In the genomic region with DNA sequence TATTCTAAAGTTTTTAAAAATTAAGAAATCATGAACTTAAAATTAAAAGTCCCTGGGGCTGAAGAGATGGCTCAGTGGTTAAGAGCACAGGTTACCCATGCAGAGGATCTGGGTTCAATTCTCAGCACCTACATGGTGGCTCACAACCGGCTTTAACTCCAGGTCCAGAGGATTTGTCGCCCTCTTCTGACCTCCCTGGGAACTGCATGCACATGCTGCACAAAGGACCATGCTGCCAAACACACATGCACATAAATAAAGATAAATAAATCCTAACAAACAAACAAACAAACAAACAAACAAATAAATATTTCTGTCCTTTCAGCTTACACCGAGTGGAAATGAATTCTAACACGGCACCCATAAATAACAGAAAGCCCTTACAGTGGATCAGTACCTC, we compare ENCODE assay signal across 25 mouse cellular contexts. TPM values are rescaled to one million over a fixed set of nuclear protein-coding genes. Genes with fewer than 3 reads are reported as not detected.
DNase-seq lines count a peak whose midpoint lies in the region; ATAC-seq and TF ChIP-seq lines count a peak whose summit lies in the region.
"Had no signal": no experiment of that assay in that cellular context is flagged by ENCODE, and none has a peak within 500 bp of the region (broad histone marks: within the 10 kb centered on the region; RNA-seq: fewer than 3 reads in every experiment).

No protein-coding gene starts in this region.

- no peak overlapping the region for H3K4me2 ChIP-seq in forebrain, postnatal 0 days (ENCODE audit: low read depth)
- no peak overlapping the region for H3K4me2 ChIP-seq in forebrain, embryonic 14.5 days (ENCODE audit: low read length)
- no peak overlapping the region for H3K4me2 ChIP-seq in hindbrain, embryonic 12.5 days (replicated peaks)
- H3K4me2 ChIP-seq: hindbrain, embryonic 15.5 days; liver, embryonic 15.5 days; midbrain, embryonic 13.5 days; neural tube, embryonic 15.5 days had no signal

- no peak overlapping the region for H3K4me3 ChIP-seq in forebrain, postnatal 0 days (ENCODE audit: low read depth, low read length)
- H3K4me3 ChIP-seq in forebrain, embryonic 14.5 days (ENCODE audit: low read depth, low read length) = no peak overlapping the region
- no peak overlapping the region for H3K4me3 ChIP-seq in liver, adult 2 months (ENCODE audit: insufficient read depth, low read depth, low read length)
- H3K4me3 ChIP-seq in hindbrain, embryonic 12.5 days = no peak overlapping the region
- H3K4me3 ChIP-seq: heart, embryonic 10.5 days; hindbrain, embryonic 15.5 days; liver, embryonic 15.5 days; midbrain, embryonic 13.5 days; myocyte; neural tube, embryonic 15.5 days had no signal

- peak; percentile 38 for TF ChIP-seq CTCF in forebrain, postnatal 0 days (IDR thresholded peaks at IDR 0.05; ENCODE audit: low read depth)
- peak; percentile 17; the same call in 1 of the 2 replicates for TF ChIP-seq CTCF in liver, adult 2 months (IDR thresholded peaks at IDR 0.05; ENCODE audit: low read depth, low read length)

- H3K36me3 ChIP-seq in forebrain, postnatal 0 days (ENCODE audit: insufficient read depth) = no peaks in the 10 kb centered on the region
- no peaks in the 10 kb centered on the region for H3K36me3 ChIP-seq in forebrain, embryonic 14.5 days (ENCODE audit: control insufficient read depth, insufficient read depth, low read length)
- no peaks in the 10 kb centered on the region for H3K36me3 ChIP-seq in liver, adult 2 months (ENCODE audit: control insufficient read depth, insufficient read depth, low read length)
- no peaks in the 10 kb centered on the region for H3K36me3 ChIP-seq in hindbrain, embryonic 12.5 days
- H3K36me3 ChIP-seq: heart, embryonic 10.5 days; hindbrain, embryonic 15.5 days; liver, embryonic 15.5 days; midbrain, embryonic 13.5 days; neural tube, embryonic 15.5 days had no signal

- H3K27ac ChIP-seq in forebrain, postnatal 0 days (ENCODE audit: low read depth, low read length) = no peak overlapping the region
- H3K27ac ChIP-seq in forebrain, embryonic 14.5 days (ENCODE audit: low read depth, low read length) = no peak overlapping the region
- no peak overlapping the region for H3K27ac ChIP-seq in liver, adult 2 months (replicated peaks; ENCODE audit: insufficient read depth, low read depth, low read length)
- H3K27ac ChIP-seq in hindbrain, embryonic 12.5 days = no peak overlapping the region
- H3K27ac ChIP-seq: heart, embryonic 10.5 days; hindbrain, embryonic 15.5 days; liver, embryonic 15.5 days; neural tube, embryonic 15.5 days had no signal

- H3K79me2 ChIP-seq in liver, adult 2 months (ENCODE audit: control insufficient read depth, insufficient read depth, low read length) = no peaks in the 10 kb centered on the region

- peaks cover 4% of the 10 kb centered on the region; the same call in 1 of the 2 replicates for H3K4me1 ChIP-seq in forebrain, postnatal 0 days (ENCODE audit: insufficient read depth)
- peaks cover 19% of the 10 kb centered on the region for H3K4me1 ChIP-seq in forebrain, embryonic 14.5 days (ENCODE audit: control insufficient read depth, insufficient read depth, low read length)
- H3K4me1 ChIP-seq in liver, adult 2 months (ENCODE audit: control insufficient read depth, insufficient read depth, low read length) = no peaks in the 10 kb centered on the region
- peaks cover 37% of the 10 kb centered on the region for H3K4me1 ChIP-seq in hindbrain, embryonic 12.5 days
- H3K4me1 ChIP-seq: liver, embryonic 15.5 days had no signal

- 88% methylated on average over 4 of the region's 4 CpGs for WGBS in forebrain, postnatal 0 days
- WGBS in forebrain, embryonic 14.5 days = 84% methylated on average over 4 of the region's 4 CpGs
- WGBS in liver, adult 2 months = 89% methylated on average over 4 of the region's 4 CpGs
- WGBS in hindbrain, embryonic 12.5 days = 80% methylated on average over 4 of the region's 4 CpGs

- no peak for DNase-seq in forebrain, postnatal 0 days
- no peak for DNase-seq in forebrain, embryonic 14.5 days (ENCODE audit: low spot score)
- DNase-seq in liver, adult 2 months (ENCODE audit: extremely low read depth, low read depth, low spot score) = no peak
- no peak for DNase-seq in liver
- DNase-seq in thymus, postnatal 4 days = peak; percentile 28
- DNase-seq in thymus, postnatal 25 days = no peak
- DNase-seq in frontal cortex, postnatal 25 days (ENCODE audit: low spot score in 2 of 2) = no peak
- DNase-seq: adrenal gland, postnatal 14 days; cerebellum, adult 2 months; gastrocnemius, postnatal 25 days; heart, postnatal 10 days; kidney, adult 18-20 months; kidney, postnatal 4 days; left cerebral cortex, postnatal 4 days; thymus, adult 18-20 months had no signal

- no peak for ATAC-seq in forebrain, postnatal 0 days
- ATAC-seq in forebrain, embryonic 14.5 days = no peak
- ATAC-seq in hindbrain, embryonic 12.5 days (ENCODE audit: low FRiP score) = no peak
- ATAC-seq: activated CD4-positive, CD25-positive, alpha-beta regulatory T cell, adult 4 months; forebrain, embryonic 16.5 days; midbrain, embryonic 13.5 days; Patski had no signal

- TF ChIP-seq POLR2A in liver, adult 2 months (IDR thresholded peaks at IDR 0.05; ENCODE audit: extremely low read depth, insufficient read depth, low read length) = no peak

- H3K27me3 ChIP-seq in forebrain, postnatal 0 days (ENCODE audit: insufficient read depth, low read length) = no peaks in the 10 kb centered on the region; the same call in 1 of the 2 replicates
- H3K27me3 ChIP-seq in forebrain, embryonic 14.5 days (replicated peaks; ENCODE audit: control insufficient read depth, insufficient read depth, low read length) = no peaks in the 10 kb centered on the region
- no peaks in the 10 kb centered on the region for H3K27me3 ChIP-seq in liver, adult 2 months (ENCODE audit: control insufficient read depth, insufficient read depth, low read length)
- H3K27me3 ChIP-seq in hindbrain, embryonic 12.5 days = no peaks in the 10 kb centered on the region
- H3K27me3 ChIP-seq: hindbrain, embryonic 15.5 days; liver, embryonic 15.5 days; midbrain, embryonic 13.5 days; neural tube, embryonic 15.5 days had no signal

- no peak overlapping the region for H3K9ac ChIP-seq in forebrain, postnatal 0 days
- no peak overlapping the region for H3K9ac ChIP-seq in forebrain, embryonic 14.5 days (ENCODE audit: low read length)
- no peak overlapping the region for H3K9ac ChIP-seq in liver, adult 2 months (ENCODE audit: low read depth, low read length)
- no peak overlapping the region for H3K9ac ChIP-seq in hindbrain, embryonic 12.5 days
- H3K9ac ChIP-seq: hindbrain, embryonic 15.5 days; liver, embryonic 15.5 days; midbrain, embryonic 13.5 days; neural tube, embryonic 15.5 days had no signal

- no peaks in the 10 kb centered on the region for H3K9me3 ChIP-seq in forebrain, postnatal 0 days (ENCODE audit: low read length)
- H3K9me3 ChIP-seq in forebrain, embryonic 14.5 days (replicated peaks; ENCODE audit: control insufficient read depth, low read length) = no peaks in the 10 kb centered on the region
- H3K9me3 ChIP-seq in hindbrain, embryonic 12.5 days (replicated peaks) = no peaks in the 10 kb centered on the region
- H3K9me3 ChIP-seq: heart, embryonic 10.5 days; hindbrain, embryonic 15.5 days; liver, embryonic 15.5 days; midbrain, embryonic 13.5 days; neural tube, embryonic 15.5 days had no signal

RNA-seq across cellular contexts. Expression of a gene that starts 55.0 kb away (rescaled TPM):
- 17.6 and 22.2 TPM in 2 replicates for total RNA-seq in forebrain, postnatal 0 days (2014; rRNA removed)
- polyA plus RNA-seq in forebrain, postnatal 0 days (2015; fragmentation: Nextera tagmentation; extraction: Ambion mirVana) = 10.8 and 14.2 TPM in 2 replicates
- polyA plus RNA-seq in forebrain, embryonic 14.5 days (2014; fragmentation: Nextera tagmentation; extraction: Ambion mirVana) = 9.2 and 10.4 TPM in 2 replicates
- total RNA-seq in liver, adult 2 months (2014; rRNA removed) = 0.07 and 0.28 TPM in 2 replicates
- polyA plus RNA-seq in liver, adult 2 months (2012; rRNA removed) = 0.09 and 0.35 TPM in 2 replicates
- 22.4 and 24.7 TPM in 2 replicates for polyA plus RNA-seq in hindbrain, embryonic 12.5 days (2016; fragmentation: Nextera tagmentation; extraction: Ambion mirVana)
- polyA plus RNA-seq: activated CD4-positive, CD25-positive, alpha-beta regulatory T cell, adult 4 months; myocyte had no signal
